Mouse (Mus musculus) frontal cortex, adult (tissue): ENCODE measurements around the gene Pfn3.
A peak's percentile ranks its signal among the peaks of the same experiment; 100 is the strongest.

Experiments
- ATAC-seq: cut with Nextera tagmentation; 2 replicates; pipeline ENCODE4 v1.9.2; 2017; ENCODE audit warnings: mild to moderate bottlenecking, moderate library complexity, mixed read lengths; ENCODE audit not compliant: low TSS enrichment

Gene Pfn3

GRCm38 (mm10) chr13:55430566-55430965, 15.5 kb upstream of the Pfn3 start:
- ATAC-seq = no peak; the same call in 1 of the 2 replicates

GRCm38 (mm10) chr13:55429226-55429888, 14.3 kb upstream of the Pfn3 start:
- ATAC-seq = no peak

GRCm38 (mm10) chr13:55426613-55427012, 11.6 kb upstream of the Pfn3 start, which contains the start of gene F12:
TSS of gene F12 (minus strand) at chr13:55426793.
- ATAC-seq = no peak

- ATAC-seq = peak; percentile 71
These were observed 6.1 kb upstream of the Pfn3 start for GRCm38 (mm10) chr13:55420933-55421800.

GRCm38 (mm10) chr13:55420018-55420932, 5.2 kb upstream of the Pfn3 start:
- 0 out of 2 replicates have a peak, but pooled peaks have one; percentile 7 for ATAC-seq

- no peak for ATAC-seq
These were observed 4.1 kb upstream of the Pfn3 start for GRCm38 (mm10) chr13:55419142-55419541.

- peak; percentile 71 for ATAC-seq
These were observed 3.0 kb upstream of the Pfn3 start for GRCm38 (mm10) chr13:55418004-55418403.

- ATAC-seq = no peak
These were observed 1.7 kb downstream of the Pfn3 start for GRCm38 (mm10) chr13:55413333-55413732.

GRCm38 (mm10) chr13:55412643-55413307, 2.3 kb downstream of the Pfn3 start:
- ATAC-seq = no peak

GRCm38 (mm10) chr13:55411826-55412225, 3.2 kb downstream of the Pfn3 start:
- no peak for ATAC-seq

- ATAC-seq = no peak
These were observed 6.4 kb downstream of the Pfn3 start for GRCm38 (mm10) chr13:55408546-55409120.

- no peak for ATAC-seq
These were observed 7.7 kb downstream of the Pfn3 start for GRCm38 (mm10) chr13:55407341-55407740.

GRCm38 (mm10) chr13:55405783-55406390, 9.1 kb downstream of the Pfn3 start:
- peak; percentile 28; the same call in 1 of the 2 replicates for ATAC-seq

- peak; percentile 71 for ATAC-seq
These were observed 9.9 kb downstream of the Pfn3 start for GRCm38 (mm10) chr13:55404853-55405782.

- ATAC-seq = peak; percentile 89
These were observed 10.8 kb downstream of the Pfn3 start for GRCm38 (mm10) chr13:55403935-55404852.

- no peak for ATAC-seq
These were observed 11.8 kb downstream of the Pfn3 start for GRCm38 (mm10) chr13:55403266-55403665.

- no peak for ATAC-seq
These were observed 15.0 kb downstream of the Pfn3 start for GRCm38 (mm10) chr13:55400039-55400346.

GRCm38 (mm10) chr13:55399300-55400038, 15.6 kb downstream of the Pfn3 start:
- no peak for ATAC-seq
